Mouse (Mus musculus): ENCODE measurements around the gene Zfp964. TPM values are rescaled to one million over a fixed set of nuclear protein-coding genes. Genes with fewer than 3 reads are reported as not detected.

Zfp964 gene
- polyA plus RNA-seq, 1 experiment from 2014 or later = 2.0 TPM

Other genes starting within 250 kb of the Zfp964 start
- not detected in 2 replicates for gene Gm9495, start 200.9 kb upstream of the Zfp964 start, polyA plus RNA-seq (2016; fragmentation: Nextera tagmentation; extraction: Ambion mirVana)
- gene Gm7697, start 131.5 kb upstream of the Zfp964 start, polyA plus RNA-seq (2016; fragmentation: Nextera tagmentation; extraction: Ambion mirVana) = not detected in 2 replicates
- 14.6 and 15.7 TPM in 2 replicates for gene Zfp868, start 28.9 kb upstream of the Zfp964 start, polyA plus RNA-seq (2016; fragmentation: Nextera tagmentation; extraction: Ambion mirVana)
- gene Zfp869, start 56.2 kb downstream of the Zfp964 start, polyA plus RNA-seq (2016; fragmentation: Nextera tagmentation; extraction: Ambion mirVana) = 21.2 and 22.0 TPM in 2 replicates
- 2.9 and 3.3 TPM in 2 replicates for gene Zfp963, start 95.5 kb downstream of the Zfp964 start, polyA plus RNA-seq (2016; fragmentation: Nextera tagmentation; extraction: Ambion mirVana)
- 0.33 TPM in 1 of 2 replicates, not detected in the other for gene Gm20422, start 120.4 kb downstream of the Zfp964 start, polyA plus RNA-seq (2016; fragmentation: Nextera tagmentation; extraction: Ambion mirVana)
- 34.4 and 36.7 TPM in 2 replicates for gene Atp13a1, start 136.7 kb downstream of the Zfp964 start, polyA plus RNA-seq (2016; fragmentation: Nextera tagmentation; extraction: Ambion mirVana)
- gene Zfp866, start 136.7 kb downstream of the Zfp964 start, polyA plus RNA-seq (2016; fragmentation: Nextera tagmentation; extraction: Ambion mirVana) = 16.9 and 18.0 TPM in 2 replicates
- 8.5 and 8.6 TPM in 2 replicates for gene Gmip, start 154.2 kb downstream of the Zfp964 start, polyA plus RNA-seq (2016; fragmentation: Nextera tagmentation; extraction: Ambion mirVana)
- 0.32 and 0.36 TPM in 2 replicates for gene Lpar2, start 167.9 kb downstream of the Zfp964 start, polyA plus RNA-seq (2016; fragmentation: Nextera tagmentation; extraction: Ambion mirVana)
- gene Pbx4, start 178.0 kb downstream of the Zfp964 start, polyA plus RNA-seq (2016; fragmentation: Nextera tagmentation; extraction: Ambion mirVana) = 4.7 TPM in 2 replicates
- 0.78 and 0.82 TPM in 2 replicates for gene Cilp2, start 233.2 kb downstream of the Zfp964 start, polyA plus RNA-seq (2016; fragmentation: Nextera tagmentation; extraction: Ambion mirVana)
- gene Tssk6, start 247.7 kb downstream of the Zfp964 start, polyA plus RNA-seq (2016; fragmentation: Nextera tagmentation; extraction: Ambion mirVana) = 1.9 and 3.1 TPM in 2 replicates
- 309 and 314 TPM in 2 replicates for gene Ndufa13, start 248.1 kb downstream of the Zfp964 start, polyA plus RNA-seq (2016; fragmentation: Nextera tagmentation; extraction: Ambion mirVana)
- 7.4 and 8.9 TPM in 2 replicates for gene Yjefn3, start 248.2 kb downstream of the Zfp964 start, polyA plus RNA-seq (2016; fragmentation: Nextera tagmentation; extraction: Ambion mirVana)

Data from heart, embryonic 12.5 days (tissue).